Mouse (Mus musculus) mouse trophoblast stem cell (cell line): ENCODE measurements around the gene Samsn1.

Experiments
- in situ Hi-C, 2 experiments: fragments of 300-500 bp; cut with MseI, MboI; formaldehyde crosslinking; loops; 2 replicates in 1 of 2; 3 replicates in 1 of 2; pipeline ENCODE4 v1.15.1; 2025

Gene Samsn1

GRCm38 (mm10) chr16:76022181-76022580 lies at the start of gene Samsn1:
TSS of gene Samsn1 (minus strand) at chr16:76022281.
- in situ Hi-C loops, result no loop called here

GRCm38 (mm10) chr16:76066082-76066635 lies 44.1 kb upstream of the Samsn1 start:
- in situ Hi-C loops, result no loop called here

- in situ Hi-C loops, result no loop called here
Measured at GRCm38 (mm10) chr16:76054976-76055375, 32.9 kb upstream of the Samsn1 start.

DNA sequence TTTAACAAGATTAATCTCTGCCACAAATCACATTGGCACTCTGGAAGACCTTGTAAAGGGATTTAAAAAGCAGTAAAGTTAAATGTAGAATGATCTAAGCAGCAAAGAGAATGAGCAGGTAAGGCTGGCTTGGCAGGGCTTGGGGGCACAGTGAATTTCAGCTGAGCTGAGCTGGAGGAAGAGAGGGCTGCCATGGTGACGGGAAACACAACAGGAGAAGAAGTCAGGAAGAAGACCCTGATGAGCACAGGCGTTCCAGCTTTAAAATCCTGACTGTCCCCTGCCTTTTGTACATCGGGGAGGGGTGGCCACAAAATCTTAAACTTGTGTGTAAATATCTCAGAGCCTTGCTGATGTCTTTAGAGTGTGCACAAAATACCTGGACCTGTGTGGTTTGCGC lies 32.0 kb upstream of the Samsn1 start:
- in situ Hi-C loops, result no loop called here

DNA sequence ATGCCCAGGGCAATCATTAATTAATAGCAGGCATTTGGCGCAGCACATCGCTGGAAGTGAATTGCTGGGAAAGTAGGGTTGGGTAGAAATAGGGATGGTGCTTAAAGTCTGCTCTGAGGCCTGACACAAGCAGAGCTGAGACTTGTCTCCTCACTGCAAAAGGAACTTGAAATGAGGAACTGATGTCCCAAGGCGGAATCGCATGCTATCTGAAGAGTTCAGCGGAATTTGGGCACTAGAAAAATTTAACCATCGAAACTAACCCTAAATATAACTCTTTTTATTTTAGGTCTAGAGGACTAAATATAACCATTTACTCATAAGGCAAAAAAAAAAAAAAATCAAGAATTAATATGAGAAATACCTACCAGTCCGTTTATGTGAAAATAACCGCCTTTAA lies 31.5 kb upstream of the Samsn1 start:
- in situ Hi-C loops, result no loop called here

- in situ Hi-C loops, result no loop called here
Measured at GRCm38 (mm10) chr16:76047066-76047465, 25.0 kb upstream of the Samsn1 start.

- in situ Hi-C loops, result no loop called here
Measured at GRCm38 (mm10) chr16:76040319-76040945, 18.4 kb upstream of the Samsn1 start.

- in situ Hi-C loops, result no loop called here
Measured at GRCm38 (mm10) chr16:76019164-76019563, 2.9 kb downstream of the Samsn1 start.

DNA sequence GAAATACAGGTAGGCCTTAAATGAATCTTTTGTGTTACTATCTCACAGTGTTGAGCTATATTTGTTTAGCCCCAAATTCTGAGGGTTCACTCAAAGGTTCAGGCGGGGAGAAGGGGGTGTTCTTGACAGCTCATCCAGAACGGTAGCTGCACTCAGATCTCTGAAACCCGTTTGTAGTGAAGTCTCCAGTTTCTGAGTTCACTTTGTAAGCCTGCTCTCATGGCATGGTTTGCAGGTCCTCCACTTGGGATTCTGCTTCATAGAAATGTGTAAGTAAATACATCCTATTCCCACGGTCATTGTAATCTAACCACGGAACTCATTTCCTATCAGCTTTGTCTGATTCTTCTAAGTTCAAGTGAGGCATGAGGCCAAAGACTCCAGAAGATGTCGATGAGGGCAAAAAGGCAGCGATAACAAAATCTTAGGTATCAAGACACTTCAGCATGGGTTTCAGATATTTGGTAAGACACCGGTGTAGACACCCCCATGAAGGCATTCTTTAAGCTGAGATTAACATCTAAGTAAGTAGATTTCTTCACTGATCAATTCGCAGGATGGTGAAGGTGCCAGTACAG lies 18.2 kb downstream of the Samsn1 start:
- in situ Hi-C loops, result no loop called here

GRCm38 (mm10) chr16:76002870-76003572 lies 19.1 kb downstream of the Samsn1 start:
- in situ Hi-C loops, result no loop called here

DNA sequence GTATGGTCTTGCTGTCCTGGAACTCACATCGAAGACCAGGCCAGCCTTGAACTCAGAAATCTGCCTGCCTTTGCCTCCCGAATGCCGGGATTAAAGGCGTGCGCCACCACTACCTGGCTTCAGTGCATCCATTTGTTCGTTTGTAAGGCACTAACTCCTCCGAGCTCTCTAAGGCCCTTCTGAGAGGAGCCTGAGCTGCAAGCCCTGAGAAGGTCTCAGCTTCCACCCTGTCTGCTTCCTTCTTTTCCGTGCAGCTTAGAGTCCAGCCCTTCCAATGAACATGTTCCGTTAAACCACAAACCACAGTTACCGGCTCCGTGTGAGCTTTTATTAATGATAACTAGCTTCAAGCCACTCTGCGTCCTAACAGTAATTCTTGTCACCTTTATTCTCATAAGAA lies 19.8 kb downstream of the Samsn1 start:
- in situ Hi-C loops, result no loop called here

- in situ Hi-C loops, result no loop called here
Measured at GRCm38 (mm10) chr16:76001788-76002187, 20.3 kb downstream of the Samsn1 start.

- in situ Hi-C loops, result no loop called here
Measured at GRCm38 (mm10) chr16:76000127-76000526, 22.0 kb downstream of the Samsn1 start.

DNA sequence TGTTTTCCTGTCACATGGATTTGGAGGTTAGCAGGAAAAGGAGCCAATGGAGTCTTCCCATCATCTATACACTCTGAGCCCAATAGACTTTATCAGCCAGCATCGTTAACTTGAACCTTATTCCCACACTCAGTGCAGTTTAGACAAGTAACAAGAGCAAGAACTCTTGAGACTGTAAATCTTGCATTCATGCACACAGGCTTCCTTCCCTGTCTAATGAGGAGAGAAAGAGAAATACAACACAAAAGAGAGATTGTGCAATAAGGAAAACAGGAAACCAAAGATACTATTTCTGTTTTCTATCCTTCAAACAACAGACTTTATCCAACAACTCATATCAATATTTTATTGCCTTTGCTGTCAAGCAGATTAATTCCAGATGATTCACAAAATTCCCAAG lies 31.9 kb downstream of the Samsn1 start:
- in situ Hi-C loops, result no loop called here

DNA sequence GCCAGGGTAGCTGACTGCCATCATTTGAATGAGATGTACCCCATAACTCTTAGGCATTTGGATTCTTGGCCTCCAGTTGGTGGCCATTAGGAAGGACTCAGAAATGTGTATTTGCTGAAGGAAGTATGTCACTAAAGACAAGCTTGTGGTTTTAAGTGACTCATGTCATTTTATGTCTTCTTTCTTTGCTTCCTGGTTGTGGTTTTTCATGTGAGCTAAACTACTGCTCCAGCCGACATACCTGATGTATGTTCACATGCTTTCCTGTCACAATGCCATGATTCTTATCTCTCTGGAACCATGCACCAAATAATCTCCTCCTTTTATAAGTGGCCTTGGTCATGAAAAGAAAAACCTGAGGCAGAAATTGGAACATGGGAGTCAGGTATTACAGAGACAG lies 38.2 kb downstream of the Samsn1 start:
- in situ Hi-C loops, result no loop called here

- in situ Hi-C loops, result no loop called here
Measured at GRCm38 (mm10) chr16:75979381-75979780, 42.7 kb downstream of the Samsn1 start.

DNA sequence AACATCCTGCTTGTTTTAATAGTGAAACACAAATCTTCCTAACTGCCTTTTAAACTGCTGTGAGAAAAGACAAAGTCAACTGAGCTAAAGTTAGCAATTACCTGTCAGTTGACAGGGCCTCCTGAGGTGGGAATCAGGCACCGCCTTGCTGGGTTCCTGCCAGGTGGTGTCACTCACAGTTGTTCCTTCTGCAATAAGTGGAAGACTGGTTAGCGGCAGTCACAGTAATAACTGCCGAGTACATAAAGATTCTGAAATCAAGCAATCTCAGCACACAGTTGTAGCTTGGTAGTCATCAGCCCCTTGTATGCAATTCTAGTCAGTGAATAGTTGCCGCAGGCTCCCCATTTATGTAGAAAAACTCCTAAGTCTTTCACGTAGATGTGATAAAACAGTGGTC lies 44.3 kb downstream of the Samsn1 start:
- in situ Hi-C loops, result no loop called here

- in situ Hi-C loops, result no loop called here
Measured at GRCm38 (mm10) chr16:75975682-75976332, 46.3 kb downstream of the Samsn1 start.

- in situ Hi-C loops, result no loop called here
Measured at GRCm38 (mm10) chr16:75970266-75970998, 51.6 kb downstream of the Samsn1 start.

- in situ Hi-C loops, result no loop called here
Measured at GRCm38 (mm10) chr16:75962021-75962420, 60.1 kb downstream of the Samsn1 start.

DNA sequence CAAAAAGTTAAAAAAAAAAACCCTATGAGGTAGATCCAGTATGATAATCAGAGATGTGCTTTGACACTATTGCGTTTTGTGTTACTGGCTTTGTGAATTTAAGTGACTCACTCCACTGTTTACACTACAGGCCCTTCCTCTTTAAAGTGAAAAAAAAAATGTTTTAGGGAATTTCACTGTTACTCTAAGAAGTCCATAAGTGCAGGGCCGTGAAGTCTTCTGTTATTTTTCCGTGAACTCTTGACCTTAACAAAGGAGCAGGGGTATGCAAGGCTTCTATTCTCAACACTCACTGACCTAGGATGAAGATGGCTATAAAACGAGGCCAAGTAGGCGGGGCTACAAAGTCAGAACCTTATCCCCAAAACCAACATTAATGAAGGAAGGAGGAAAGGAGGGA lies 60.6 kb downstream of the Samsn1 start:
- in situ Hi-C loops, result no loop called here

GRCm38 (mm10) chr16:75961036-75961435 lies 61.0 kb downstream of the Samsn1 start:
- in situ Hi-C loops, result no loop called here
